Mouse (Mus musculus): Measurements from ENCODE around the gene Ankrd34a. TPM values are rescaled to one million over a fixed set of nuclear protein-coding genes. Genes with fewer than 3 reads are reported as not detected.
"Not testable (repeated sequence)": the region's sequence is repeated elsewhere in the genome, so short reads cannot be mapped to it uniquely, and the experiment has no call there.

The Ankrd34a gene
- polyA plus RNA-seq, 1 experiment from 2014 or later, result 21.0 TPM

- Histone ChIP-seq H3K27me3 (replicated peaks) (no peaks in the 10 kb centered on the region), H3K36me3 (no peaks in the 10 kb centered on the region), H3K9ac (replicated peaks) (0 out of 2 replicates have a peak overlapping the region, but pooled peaks have one; percentile 76), H3K4me2 (peak overlapping the region; percentile 97), H3K4me3 (replicated peaks) (no peak overlapping the region), H3K4me1 (peaks cover 82% of the 10 kb centered on the region), H3K9me3 (replicated peaks) (no peaks in the 10 kb centered on the region), H3K27ac (replicated peaks) (no peak overlapping the region)
- ATAC-seq (ENCODE audit: low FRiP score), result no peak
- WGBS, result 83% methylated on average over 3 of the region's 3 CpGs
Measured at GRCm38 (mm10) chr3:96599411-96599810, 3.0 kb downstream of the Ankrd34a start.

GRCm38 (mm10) chr3:96600639-96601250 is 4.3 kb downstream of the Ankrd34a start, which contains the start of gene Lix1l:
TSS of gene Lix1l (plus strand) at chr3:96601149.
- H3K27ac ChIP-seq (replicated peaks), result peak within 1 kb of the TSS; percentile 96
- ATAC-seq (ENCODE audit: low FRiP score), result peak; percentile 92
- no peaks in the 10 kb centered on the region for H3K36me3 ChIP-seq
- WGBS, result under 1% methylated on average over 27 of the region's 27 CpGs
- H3K4me2 ChIP-seq, result peak within 1 kb of the TSS; percentile 74
- H3K27me3 ChIP-seq (replicated peaks), result no peaks in the 10 kb centered on the region
- peaks cover 91% of the 10 kb centered on the region for H3K4me1 ChIP-seq
- H3K4me3 ChIP-seq (replicated peaks), result peak within 1 kb of the TSS; percentile 79
- peak within 1 kb of the TSS; percentile 94 for H3K9ac ChIP-seq (replicated peaks)
- no peaks in the 10 kb centered on the region for H3K9me3 ChIP-seq (replicated peaks)

- Histone ChIP-seq H3K27me3 (replicated peaks) (no peaks in the 10 kb centered on the region), H3K9ac (replicated peaks) (peak overlapping the region; percentile 94), H3K27ac (replicated peaks) (peak overlapping the region; percentile 96), H3K36me3 (no peaks in the 10 kb centered on the region), H3K9me3 (replicated peaks) (no peaks in the 10 kb centered on the region), H3K4me2 (peak overlapping the region; percentile 74), H3K4me3 (replicated peaks) (peak overlapping the region; percentile 79), H3K4me1 (peaks cover 89% of the 10 kb centered on the region)
- 0% methylated on average over 18 of the region's 40 CpGs for WGBS
- ATAC-seq (ENCODE audit: low FRiP score), result peak; percentile 62
Measured at GRCm38 (mm10) chr3:96601251-96601787, 4.9 kb downstream of the Ankrd34a start.

GRCm38 (mm10) chr3:96601941-96602703 is 5.7 kb downstream of the Ankrd34a start:
- peak overlapping the region; percentile 74 for H3K4me2 ChIP-seq
- no peaks in the 10 kb centered on the region for H3K36me3 ChIP-seq
- peak overlapping the region; percentile 79 for H3K4me3 ChIP-seq (replicated peaks)
- peak overlapping the region; percentile 94 for H3K9ac ChIP-seq (replicated peaks)
- no peak for ATAC-seq (ENCODE audit: low FRiP score)
- no peaks in the 10 kb centered on the region for H3K27me3 ChIP-seq (replicated peaks)
- peaks cover 85% of the 10 kb centered on the region for H3K4me1 ChIP-seq
- no peaks in the 10 kb centered on the region for H3K9me3 ChIP-seq (replicated peaks)
- 16% methylated on average over 10 of the region's 10 CpGs for WGBS
- peak overlapping the region; percentile 96 for H3K27ac ChIP-seq (replicated peaks)

- H3K4me1 ChIP-seq, result peaks cover 82% of the 10 kb centered on the region
- no peaks in the 10 kb centered on the region for H3K27me3 ChIP-seq (replicated peaks)
- WGBS, result 23% methylated on average over 5 of the region's 5 CpGs
- no peak for ATAC-seq (ENCODE audit: low FRiP score)
- no peaks in the 10 kb centered on the region for H3K36me3 ChIP-seq
- peak overlapping the region; percentile 79 for H3K4me3 ChIP-seq (replicated peaks)
- H3K9me3 ChIP-seq (replicated peaks), result no peaks in the 10 kb centered on the region
- H3K27ac ChIP-seq (replicated peaks), result peak overlapping the region; percentile 96
- peak overlapping the region; percentile 74 for H3K4me2 ChIP-seq
- peak overlapping the region; percentile 94 for H3K9ac ChIP-seq (replicated peaks)
Measured at GRCm38 (mm10) chr3:96602704-96603084, 6.3 kb downstream of the Ankrd34a start.

GRCm38 (mm10) chr3:96603311-96603710 is 6.9 kb downstream of the Ankrd34a start:
- peak overlapping the region; percentile 94 for H3K9ac ChIP-seq (replicated peaks)
- H3K27ac ChIP-seq (replicated peaks), result peak overlapping the region; percentile 96
- ATAC-seq (ENCODE audit: low FRiP score), result no peak
- H3K4me2 ChIP-seq, result peak overlapping the region; percentile 74
- H3K4me1 ChIP-seq, result peaks cover 75% of the 10 kb centered on the region
- peak overlapping the region; percentile 79 for H3K4me3 ChIP-seq (replicated peaks)
- WGBS, result 30% methylated on average over 5 of the region's 5 CpGs
- no peaks in the 10 kb centered on the region for H3K36me3 ChIP-seq
- no peaks in the 10 kb centered on the region for H3K9me3 ChIP-seq (replicated peaks)
- H3K27me3 ChIP-seq (replicated peaks), result no peaks in the 10 kb centered on the region

- peaks cover 51% of the 10 kb centered on the region for H3K4me1 ChIP-seq
- H3K4me3 ChIP-seq (replicated peaks); H3K9ac ChIP-seq (replicated peaks); H3K9me3 ChIP-seq (replicated peaks); ATAC-seq (ENCODE audit: low FRiP score); H3K27ac ChIP-seq (replicated peaks); H3K4me2 ChIP-seq; H3K27me3 ChIP-seq (replicated peaks); H3K36me3 ChIP-seq: not testable (repeated sequence)
- WGBS, result 88% methylated on average over 4 of the region's 4 CpGs
Measured at GRCm38 (mm10) chr3:96606007-96606406, 9.6 kb downstream of the Ankrd34a start.

GRCm38 (mm10) chr3:96606618-96607017 is 10.2 kb downstream of the Ankrd34a start:
- Histone ChIP-seq H3K9me3 (replicated peaks) (no peaks in the 10 kb centered on the region), H3K4me3 (replicated peaks) (no peak overlapping the region), H3K4me2 (no peak overlapping the region), H3K27ac (replicated peaks) (no peak overlapping the region), H3K36me3 (no peaks in the 10 kb centered on the region), H3K9ac (replicated peaks) (no peak overlapping the region), H3K27me3 (replicated peaks) (no peaks in the 10 kb centered on the region), H3K4me1 (peaks cover 51% of the 10 kb centered on the region)
- ATAC-seq (ENCODE audit: low FRiP score), result no peak
- WGBS, result 90% methylated on average over 4 of the region's 4 CpGs

- no peak for ATAC-seq (ENCODE audit: low FRiP score)
- H3K27me3 ChIP-seq (replicated peaks), result no peaks in the 10 kb centered on the region
- no peaks in the 10 kb centered on the region for H3K4me1 ChIP-seq
- H3K27ac ChIP-seq (replicated peaks), result no peak overlapping the region
- no peaks in the 10 kb centered on the region for H3K9me3 ChIP-seq (replicated peaks)
- no peak overlapping the region for H3K9ac ChIP-seq (replicated peaks)
- H3K36me3 ChIP-seq, result peaks cover 61% of the 10 kb centered on the region
- no peak overlapping the region for H3K4me2 ChIP-seq
- WGBS, result 92% methylated on average over 3 of the region's 3 CpGs
- H3K4me3 ChIP-seq (replicated peaks), result no peak overlapping the region
Measured at GRCm38 (mm10) chr3:96617941-96618340, 21.5 kb downstream of the Ankrd34a start.

GRCm38 (mm10) chr3:96623201-96623600 is 26.8 kb downstream of the Ankrd34a start:
- no peaks in the 10 kb centered on the region for H3K27me3 ChIP-seq (replicated peaks)
- H3K9me3 ChIP-seq (replicated peaks), result no peaks in the 10 kb centered on the region
- no peak overlapping the region for H3K4me3 ChIP-seq (replicated peaks)
- H3K9ac ChIP-seq (replicated peaks), result no peak overlapping the region
- no peak for ATAC-seq (ENCODE audit: low FRiP score)
- 93% methylated on average over 4 of the region's 4 CpGs for WGBS
- H3K4me2 ChIP-seq, result no peak overlapping the region
- H3K27ac ChIP-seq (replicated peaks), result no peak overlapping the region
- no peaks in the 10 kb centered on the region for H3K4me1 ChIP-seq
- peaks cover 57% of the 10 kb centered on the region for H3K36me3 ChIP-seq

GRCm38 (mm10) chr3:96629729-96630600 is 33.5 kb downstream of the Ankrd34a start, which contains the start of gene Rbm8a:
TSS of gene Rbm8a (plus strand) at chr3:96629933.
- H3K27me3 ChIP-seq (replicated peaks), result no peaks in the 10 kb centered on the region
- peaks cover 32% of the 10 kb centered on the region for H3K36me3 ChIP-seq
- ATAC-seq (ENCODE audit: low FRiP score), result peak; percentile 93
- H3K4me2 ChIP-seq, result peak within 1 kb of the TSS; percentile 87
- H3K9me3 ChIP-seq (replicated peaks), result no peaks in the 10 kb centered on the region
- H3K4me3 ChIP-seq (replicated peaks), result peak within 1 kb of the TSS; percentile 58
- peak within 1 kb of the TSS; percentile 69 for H3K9ac ChIP-seq (replicated peaks)
- H3K27ac ChIP-seq (replicated peaks), result peak within 1 kb of the TSS; percentile 81
- under 1% methylated on average over 48 of the region's 48 CpGs for WGBS
- H3K4me1 ChIP-seq, result peaks cover 27% of the 10 kb centered on the region

Measured in neural tube, embryonic 15.5 days (tissue).